Mouse (Mus musculus): ENCODE measurements at regions not wholly inside any gene's neighbourhood (a gene's known extent, or its start where the extent isn't known, plus 50 kb on each side); places are given as distances from the start of the nearest gene placed in this dataset.

GRCm38 (mm10) chr13:63986681-63987080, 102.3 kb downstream of the Hsd17b3 start:
- no peaks in the 10 kb centered on the region for H3K9me3 ChIP-seq (replicated peaks; ENCODE audit: control insufficient read depth, low read length)
- H3K9ac ChIP-seq (ENCODE audit: low read length), result no peak overlapping the region
- peaks cover 12% of the 10 kb centered on the region for H3K4me1 ChIP-seq (ENCODE audit: control insufficient read depth, insufficient read depth, low read length)
- no peak overlapping the region for H3K27ac ChIP-seq (ENCODE audit: low read depth, low read length)
- no peaks in the 10 kb centered on the region for H3K36me3 ChIP-seq (ENCODE audit: control insufficient read depth, insufficient read depth, low read length)
- peaks cover 76% of the 10 kb centered on the region for H3K27me3 ChIP-seq (replicated peaks; ENCODE audit: control insufficient read depth, insufficient read depth, low read length)
- DNase-seq (ENCODE audit: low spot score) (no peak), ATAC-seq (no peak)
- 88% methylated on average over 5 of the region's 5 CpGs for WGBS
- no peak overlapping the region for H3K4me2 ChIP-seq (ENCODE audit: low read length)
- no peak overlapping the region for H3K4me3 ChIP-seq (ENCODE audit: low read depth, low read length)

DNA sequence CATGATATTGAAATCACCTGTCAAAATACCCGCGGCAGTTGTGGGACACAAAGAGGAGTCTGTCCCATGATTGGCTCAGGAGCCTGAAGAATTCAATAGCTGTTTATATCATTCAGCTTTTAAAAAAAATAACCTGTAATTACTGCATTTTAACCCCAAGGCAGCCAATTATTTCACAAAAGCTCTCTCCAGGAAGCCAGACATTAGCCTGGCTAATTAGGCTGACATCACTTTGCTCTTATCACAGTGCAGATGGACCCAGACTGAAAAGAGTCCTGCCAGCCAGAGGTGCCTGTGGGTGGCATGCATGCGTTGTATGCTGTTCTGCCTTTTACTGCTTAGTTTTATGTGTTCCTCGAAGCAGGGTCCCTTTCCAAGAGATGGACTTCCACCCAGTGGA, 103.4 kb downstream of the Hsd17b3 start:
- peak; percentile 96 for ATAC-seq
- peaks cover 12% of the 10 kb centered on the region for H3K4me1 ChIP-seq (ENCODE audit: control insufficient read depth, insufficient read depth, low read length)
- H3K36me3 ChIP-seq (ENCODE audit: control insufficient read depth, insufficient read depth, low read length), result no peaks in the 10 kb centered on the region
- peaks cover 76% of the 10 kb centered on the region for H3K27me3 ChIP-seq (replicated peaks; ENCODE audit: control insufficient read depth, insufficient read depth, low read length)
- no peak overlapping the region for H3K9ac ChIP-seq (ENCODE audit: low read length)
- no peak overlapping the region for H3K27ac ChIP-seq (ENCODE audit: low read depth, low read length)
- H3K4me3 ChIP-seq (ENCODE audit: low read depth, low read length), result no peak overlapping the region
- H3K4me2 ChIP-seq (ENCODE audit: low read length), result no peak overlapping the region
- peak; percentile 95 for DNase-seq (ENCODE audit: low spot score)
- H3K9me3 ChIP-seq (replicated peaks; ENCODE audit: control insufficient read depth, low read length), result no peaks in the 10 kb centered on the region
- WGBS, result under 1% methylated on average over 4 of the region's 4 CpGs

GRCm38 (mm10) chr13:63985086-63985485, 103.9 kb downstream of the Hsd17b3 start:
- H3K27me3 ChIP-seq (replicated peaks; ENCODE audit: control insufficient read depth, insufficient read depth, low read length), result peaks cover 77% of the 10 kb centered on the region
- H3K9ac ChIP-seq (ENCODE audit: low read length), result no peak overlapping the region
- 75% methylated on average over 5 of the region's 5 CpGs for WGBS
- no peak overlapping the region for H3K27ac ChIP-seq (ENCODE audit: low read depth, low read length)
- H3K9me3 ChIP-seq (replicated peaks; ENCODE audit: control insufficient read depth, low read length), result no peaks in the 10 kb centered on the region
- DNase-seq (ENCODE audit: low spot score) (no peak), ATAC-seq (no peak)
- peaks cover 14% of the 10 kb centered on the region for H3K4me1 ChIP-seq (ENCODE audit: control insufficient read depth, insufficient read depth, low read length)
- H3K4me3 ChIP-seq (ENCODE audit: low read depth, low read length), result no peak overlapping the region
- H3K4me2 ChIP-seq (ENCODE audit: low read length), result no peak overlapping the region
- H3K36me3 ChIP-seq (ENCODE audit: control insufficient read depth, insufficient read depth, low read length), result no peaks in the 10 kb centered on the region

- no peak overlapping the region for H3K27ac ChIP-seq (ENCODE audit: low read depth, low read length)
Observed at GRCm38 (mm10) chr13:63980012-63980691, 108.9 kb downstream of the Hsd17b3 start.

DNA sequence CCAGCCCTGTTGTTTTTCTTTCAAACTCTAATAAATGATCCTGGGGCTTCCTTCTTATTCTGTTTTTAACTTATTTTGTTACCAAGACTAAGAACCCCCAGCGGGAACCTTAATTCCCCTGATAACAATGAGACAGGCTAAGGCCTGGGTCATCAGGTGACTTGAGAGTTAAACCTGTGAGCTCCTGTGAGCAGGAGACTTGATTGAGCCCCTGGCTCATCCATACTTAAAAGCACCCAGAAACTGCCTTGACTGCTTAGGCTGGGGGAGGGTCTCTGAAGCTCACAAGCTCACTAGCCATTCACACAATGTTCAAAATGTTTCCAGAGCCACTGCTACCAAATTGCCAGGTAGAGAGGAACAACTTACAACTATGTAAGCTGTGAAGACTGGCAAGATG, 109.4 kb downstream of the Hsd17b3 start:
- H3K4me3 ChIP-seq (ENCODE audit: low read depth, low read length), result no peak overlapping the region
- ATAC-seq, result no peak
- H3K9me3 ChIP-seq (replicated peaks; ENCODE audit: control insufficient read depth, low read length), result no peaks in the 10 kb centered on the region
- peaks cover 67% of the 10 kb centered on the region for H3K27me3 ChIP-seq (replicated peaks; ENCODE audit: control insufficient read depth, insufficient read depth, low read length)
- H3K9ac ChIP-seq (ENCODE audit: low read length), result no peak overlapping the region
- DNase-seq (ENCODE audit: low spot score), result no peak
- H3K27ac ChIP-seq (ENCODE audit: low read depth, low read length), result no peak overlapping the region
- no peaks in the 10 kb centered on the region for H3K36me3 ChIP-seq (ENCODE audit: control insufficient read depth, insufficient read depth, low read length)
- H3K4me2 ChIP-seq (ENCODE audit: low read length), result no peak overlapping the region
- 5% methylated on average over 1 of the region's 1 CpGs for WGBS
- 0 out of 2 replicates have a peak, but pooled peaks cover 4% of the 10 kb centered on the region for H3K4me1 ChIP-seq (ENCODE audit: control insufficient read depth, insufficient read depth, low read length)

More at GRCm38 (mm10) chr13:63980012-63980691, 108.9 kb downstream of the Hsd17b3 start:
- ATAC-seq (peak; percentile 54), DNase-seq (ENCODE audit: low spot score) (peak; percentile 36)
- 2% methylated on average over 7 of the region's 7 CpGs for WGBS
- no peak overlapping the region for H3K9ac ChIP-seq (ENCODE audit: low read length)
- H3K4me1 ChIP-seq (ENCODE audit: control insufficient read depth, insufficient read depth, low read length), result peaks cover 8% of the 10 kb centered on the region; the same call in 1 of the 2 replicates
- no peak overlapping the region for H3K4me3 ChIP-seq (ENCODE audit: low read depth, low read length)
- no peaks in the 10 kb centered on the region for H3K9me3 ChIP-seq (replicated peaks; ENCODE audit: control insufficient read depth, low read length)
- no peak overlapping the region for H3K4me2 ChIP-seq (ENCODE audit: low read length)
- no peaks in the 10 kb centered on the region for H3K36me3 ChIP-seq (ENCODE audit: control insufficient read depth, insufficient read depth, low read length)
- H3K27me3 ChIP-seq (replicated peaks; ENCODE audit: control insufficient read depth, insufficient read depth, low read length), result peaks cover 68% of the 10 kb centered on the region

DNA sequence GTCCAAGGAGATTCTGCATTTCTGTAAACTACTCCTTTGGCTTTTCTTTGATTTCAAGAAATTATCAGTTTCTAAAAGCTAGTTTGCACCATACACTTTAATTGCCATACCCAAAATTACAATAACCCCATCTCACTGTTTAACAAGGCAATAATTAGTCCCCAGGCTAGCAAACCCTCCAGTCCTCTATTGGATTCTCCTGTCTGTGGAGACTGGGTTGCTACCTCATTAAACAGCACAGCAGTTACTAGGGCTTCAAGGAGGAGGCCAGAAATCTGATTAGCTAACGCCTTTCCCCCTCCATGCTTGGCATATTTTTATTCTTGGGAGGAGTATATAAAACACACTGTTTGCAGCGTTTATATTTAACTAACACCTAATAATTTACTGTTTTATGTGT, 119.1 kb downstream of the Hsd17b3 start:
- no peak overlapping the region for H3K27ac ChIP-seq (ENCODE audit: low read depth, low read length)
- H3K4me3 ChIP-seq (ENCODE audit: low read depth, low read length), result no peak overlapping the region
- WGBS, result 55% methylated on average over 2 of the region's 2 CpGs
- DNase-seq (ENCODE audit: low spot score) (no peak), ATAC-seq (no peak)
- H3K4me1 ChIP-seq (ENCODE audit: control insufficient read depth, insufficient read depth, low read length), result no peaks in the 10 kb centered on the region
- H3K9me3 ChIP-seq (replicated peaks; ENCODE audit: control insufficient read depth, low read length), result no peaks in the 10 kb centered on the region
- no peak overlapping the region for H3K4me2 ChIP-seq (ENCODE audit: low read length)
- H3K36me3 ChIP-seq (ENCODE audit: control insufficient read depth, insufficient read depth, low read length), result no peaks in the 10 kb centered on the region
- H3K9ac ChIP-seq (ENCODE audit: low read length), result no peak overlapping the region
- peaks cover 2% of the 10 kb centered on the region for H3K27me3 ChIP-seq (replicated peaks; ENCODE audit: control insufficient read depth, insufficient read depth, low read length)

- Histone ChIP-seq H3K4me2 (ENCODE audit: low read length) (no peak overlapping the region), H3K4me3 (ENCODE audit: low read depth, low read length) (no peak overlapping the region), H3K9me3 (replicated peaks; ENCODE audit: control insufficient read depth, low read length) (no peaks in the 10 kb centered on the region), H3K4me1 (ENCODE audit: control insufficient read depth, insufficient read depth, low read length) (no peaks in the 10 kb centered on the region), H3K27me3 (replicated peaks; ENCODE audit: control insufficient read depth, insufficient read depth, low read length) (no peaks in the 10 kb centered on the region), H3K27ac (ENCODE audit: low read depth, low read length) (no peak overlapping the region), H3K9ac (ENCODE audit: low read length) (no peak overlapping the region), H3K36me3 (ENCODE audit: control insufficient read depth, insufficient read depth, low read length) (no peaks in the 10 kb centered on the region)
- ATAC-seq, result no peak
- WGBS, result 46% methylated on average over 3 of the region's 3 CpGs
- DNase-seq (ENCODE audit: low spot score), result no peak
Observed at GRCm38 (mm10) chr13:63968623-63969022, 120.4 kb downstream of the Hsd17b3 start.

DNA sequence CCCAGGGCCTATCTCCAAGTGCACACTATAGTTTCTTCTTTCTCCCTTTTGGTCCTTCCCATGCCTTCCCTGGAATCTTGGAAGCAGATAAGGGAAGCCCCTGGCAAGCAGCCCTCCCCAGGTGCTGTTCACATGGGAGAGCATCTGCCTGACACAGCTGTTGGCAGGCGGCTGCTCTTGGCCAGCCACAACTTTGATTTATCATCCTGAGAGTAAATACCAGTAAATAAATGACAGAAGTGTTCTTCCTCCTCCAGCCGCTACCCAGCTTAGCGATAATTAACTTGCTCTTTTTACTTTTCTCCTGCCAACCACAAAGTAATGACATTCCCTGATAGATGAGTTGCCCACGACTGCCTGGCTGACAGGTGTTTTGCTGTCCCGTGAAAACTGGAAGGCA, 131.9 kb downstream of the Hsd17b3 start:
- WGBS, result 81% methylated on average over 5 of the region's 5 CpGs
- ATAC-seq, result no peak

DNA sequence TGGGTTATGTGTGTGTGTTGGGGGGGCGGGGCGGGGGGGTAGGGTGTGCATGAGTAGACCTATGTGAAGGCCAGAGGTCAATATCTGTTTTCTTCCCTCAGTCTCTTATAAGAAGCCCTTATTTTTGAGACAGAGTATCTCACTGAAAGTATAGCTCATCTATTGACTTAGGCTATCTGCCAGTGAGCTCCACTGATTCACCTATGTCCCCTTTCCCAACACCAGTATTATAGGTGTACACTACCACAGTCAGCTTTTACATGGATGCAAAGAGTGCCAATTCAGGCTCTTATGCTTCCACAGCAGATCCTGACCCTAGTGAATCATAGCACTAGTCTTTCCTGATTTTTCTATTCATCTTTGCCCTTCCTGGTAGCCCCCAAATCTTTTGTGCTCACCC, 134.7 kb downstream of the Hsd17b3 start:
- H3K9me3 ChIP-seq (replicated peaks; ENCODE audit: control insufficient read depth, low read length), result 0 out of 2 replicates have a peak, but pooled peaks cover 3% of the 10 kb centered on the region
- no peak overlapping the region for H3K9ac ChIP-seq (ENCODE audit: low read length)
- no peak overlapping the region for H3K4me3 ChIP-seq (ENCODE audit: low read depth, low read length)
- H3K4me1 ChIP-seq (ENCODE audit: control insufficient read depth, insufficient read depth, low read length), result no peaks in the 10 kb centered on the region
- H3K27me3 ChIP-seq (replicated peaks; ENCODE audit: control insufficient read depth, insufficient read depth, low read length), result no peaks in the 10 kb centered on the region; the same call in 1 of the 2 replicates
- no peak overlapping the region for H3K4me2 ChIP-seq (ENCODE audit: low read length)
- no peak overlapping the region for H3K27ac ChIP-seq (ENCODE audit: low read depth, low read length)
- H3K36me3 ChIP-seq (ENCODE audit: control insufficient read depth, insufficient read depth, low read length), result no peaks in the 10 kb centered on the region
- DNase-seq (ENCODE audit: low spot score), result no peak
- 89% methylated on average over 2 of the region's 2 CpGs for WGBS
- no peak for ATAC-seq

More for the DNA sequence above, 131.9 kb downstream of the Hsd17b3 start:
- Histone ChIP-seq H3K4me2 (ENCODE audit: low read length) (no peak overlapping the region), H3K4me3 (ENCODE audit: low read depth, low read length) (no peak overlapping the region), H3K9me3 (replicated peaks; ENCODE audit: control insufficient read depth, low read length) (0 out of 2 replicates have a peak, but pooled peaks cover 3% of the 10 kb centered on the region), H3K9ac (ENCODE audit: low read length) (no peak overlapping the region), H3K4me1 (ENCODE audit: control insufficient read depth, insufficient read depth, low read length) (no peaks in the 10 kb centered on the region), H3K27me3 (replicated peaks; ENCODE audit: control insufficient read depth, insufficient read depth, low read length) (no peaks in the 10 kb centered on the region), H3K27ac (ENCODE audit: low read depth, low read length) (no peak overlapping the region), H3K36me3 (ENCODE audit: control insufficient read depth, insufficient read depth, low read length) (no peaks in the 10 kb centered on the region)
- no peak for DNase-seq (ENCODE audit: low spot score)

Measured in forebrain, embryonic 14.5 days (tissue).